Mouse (Mus musculus): ENCODE results near the gene Amz2. TPM values are rescaled to one million over a fixed set of nuclear protein-coding genes. Genes with fewer than 3 reads are reported as not detected.

Amz2 gene
- 62.0 and 65.4 TPM in 2 replicates for polyA plus RNA-seq (2012; rRNA removed)

- DNase-seq (ENCODE audit: extremely low spot score in 1 of 2, low spot score in 1 of 2) = peak; percentile 96 to 98
Observed at GRCm38 (mm10) chr11:109425392-109426271, at the start of gene Amz2. TSS of gene Amz2 (plus strand) at chr11:109425946.

DNA sequence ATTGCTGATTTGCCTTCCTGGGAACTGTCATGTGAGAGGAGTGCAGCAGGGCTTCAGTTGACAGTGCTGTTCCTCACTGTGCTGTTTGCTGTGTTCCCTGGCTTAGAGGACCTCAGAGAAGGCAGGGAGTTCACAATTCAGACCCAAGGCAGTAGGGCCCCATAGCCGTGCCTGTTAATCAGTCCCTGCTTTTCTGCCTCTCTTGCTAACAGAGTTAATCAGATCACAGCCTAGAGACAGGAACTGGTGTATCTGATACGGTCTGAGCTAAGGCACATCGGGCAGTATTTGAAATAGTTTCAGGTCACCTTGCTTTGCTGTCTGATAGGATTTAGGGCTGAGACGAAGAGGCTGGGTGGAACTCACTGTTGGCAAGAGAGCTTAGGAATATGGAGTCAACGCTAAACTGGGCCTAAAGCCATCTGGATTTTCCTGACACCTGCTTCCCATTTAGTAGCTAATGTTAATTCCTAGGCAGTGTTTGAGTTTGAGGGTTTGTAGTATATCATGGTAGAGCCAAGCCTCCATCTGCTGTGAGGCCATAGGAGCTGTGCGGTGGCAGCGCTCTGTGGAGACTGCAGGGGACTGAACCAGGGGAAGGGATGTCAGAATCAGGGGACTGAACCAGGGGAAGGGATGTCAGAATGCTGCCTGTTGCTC lies 49.1 kb upstream of the Amz2 start:
- DNase-seq (ENCODE audit: extremely low spot score in 1 of 2, low spot score in 1 of 2) = no peak

DNA sequence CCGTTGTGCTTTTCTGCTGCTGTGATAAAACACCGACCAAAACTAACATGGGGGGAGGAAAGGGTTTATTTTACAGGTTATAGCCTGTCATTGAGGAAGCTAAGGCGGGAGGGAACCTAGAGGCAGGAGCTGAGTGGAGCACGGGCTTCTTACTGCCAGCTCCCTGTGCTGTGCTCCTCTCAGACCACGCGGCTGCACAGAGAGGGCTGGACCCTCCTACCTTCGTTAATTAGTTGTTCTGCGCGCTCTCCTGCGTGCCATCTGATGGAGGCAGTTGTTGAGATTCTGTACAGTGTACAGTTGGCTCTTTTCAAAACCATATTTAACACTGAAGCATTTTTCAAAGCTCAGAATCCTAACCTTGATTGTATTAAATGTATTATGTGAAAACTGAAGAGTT lies 48.3 kb upstream of the Amz2 start:
- DNase-seq (ENCODE audit: extremely low spot score in 1 of 2, low spot score in 1 of 2) = no peak

DNA sequence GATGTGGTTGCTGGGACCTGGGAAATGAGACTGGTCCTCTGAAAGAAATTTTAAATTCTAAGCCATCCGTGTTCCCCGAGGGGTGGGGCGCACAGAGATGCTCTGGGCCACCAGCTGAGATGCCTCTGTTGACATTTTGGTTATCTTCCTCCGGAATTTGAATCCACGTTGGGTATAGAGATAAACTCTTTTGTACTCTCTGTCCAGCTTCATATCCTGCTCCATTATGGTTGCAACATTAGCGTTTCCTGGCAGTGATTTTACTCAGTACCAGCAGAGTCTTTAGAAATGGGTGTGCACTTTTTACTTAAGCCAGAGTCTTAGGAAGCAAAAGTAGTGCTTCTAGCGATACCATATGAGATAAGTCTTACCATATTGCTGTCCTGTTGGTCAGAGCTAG lies 47.7 kb upstream of the Amz2 start:
- DNase-seq (ENCODE audit: extremely low spot score in 1 of 2, low spot score in 1 of 2) = no peak

GRCm38 (mm10) chr11:109380662-109381061 lies 45.1 kb upstream of the Amz2 start:
- no peak for DNase-seq (ENCODE audit: extremely low spot score in 1 of 2, low spot score in 1 of 2)

DNA sequence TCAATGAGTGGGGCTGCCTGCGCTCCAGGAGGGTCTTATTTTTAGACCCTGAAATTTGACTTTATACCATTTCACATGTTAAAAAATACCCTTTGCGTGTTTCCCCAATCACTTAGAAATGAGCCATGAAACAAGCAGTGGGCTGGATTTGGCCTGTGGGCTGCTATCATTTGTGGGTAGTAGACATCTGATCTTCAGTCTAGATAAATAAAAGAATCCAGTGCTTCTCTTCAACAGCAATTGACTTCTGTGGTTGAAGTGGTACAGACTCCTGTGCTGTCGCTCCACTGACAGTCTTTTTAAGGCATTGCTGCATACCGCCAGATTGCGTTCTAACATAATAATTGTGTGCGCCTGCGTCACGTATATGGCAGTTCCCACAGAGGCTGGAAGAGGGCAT lies 40.5 kb upstream of the Amz2 start:
- DNase-seq (ENCODE audit: extremely low spot score in 1 of 2, low spot score in 1 of 2) = no peak

DNA sequence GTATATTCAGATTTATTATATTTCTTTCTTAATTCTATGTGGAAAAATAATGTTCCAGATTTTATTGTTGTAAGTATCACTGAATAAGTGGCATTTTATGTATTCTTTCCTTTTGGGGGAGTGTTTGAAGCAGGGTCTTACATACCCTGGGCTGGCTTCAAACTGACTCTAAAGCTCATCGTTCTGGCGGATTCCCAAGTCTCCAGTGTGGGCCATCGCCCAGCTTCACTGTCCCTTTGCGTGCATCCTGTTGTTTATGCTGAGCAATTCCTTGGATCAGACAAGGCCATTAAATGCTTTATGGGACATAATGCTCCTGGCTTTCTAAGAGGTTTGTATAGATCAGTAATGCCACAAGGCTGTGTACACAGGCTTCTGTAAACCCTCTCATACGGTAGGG lies 36.7 kb upstream of the Amz2 start:
- no peak for DNase-seq (ENCODE audit: extremely low spot score in 1 of 2, low spot score in 1 of 2)

- no peak for DNase-seq (ENCODE audit: extremely low spot score in 1 of 2, low spot score in 1 of 2)
Observed at GRCm38 (mm10) chr11:109391200-109391599, 34.5 kb upstream of the Amz2 start.

GRCm38 (mm10) chr11:109391760-109392159 lies 34.0 kb upstream of the Amz2 start:
- DNase-seq (ENCODE audit: extremely low spot score in 1 of 2, low spot score in 1 of 2) = no peak

- no peak for DNase-seq (ENCODE audit: extremely low spot score in 1 of 2, low spot score in 1 of 2)
Observed at GRCm38 (mm10) chr11:109392601-109393000, 33.1 kb upstream of the Amz2 start.

- no peak for DNase-seq (ENCODE audit: extremely low spot score in 1 of 2, low spot score in 1 of 2)
Observed at GRCm38 (mm10) chr11:109394758-109395157, 31.0 kb upstream of the Amz2 start.

DNA sequence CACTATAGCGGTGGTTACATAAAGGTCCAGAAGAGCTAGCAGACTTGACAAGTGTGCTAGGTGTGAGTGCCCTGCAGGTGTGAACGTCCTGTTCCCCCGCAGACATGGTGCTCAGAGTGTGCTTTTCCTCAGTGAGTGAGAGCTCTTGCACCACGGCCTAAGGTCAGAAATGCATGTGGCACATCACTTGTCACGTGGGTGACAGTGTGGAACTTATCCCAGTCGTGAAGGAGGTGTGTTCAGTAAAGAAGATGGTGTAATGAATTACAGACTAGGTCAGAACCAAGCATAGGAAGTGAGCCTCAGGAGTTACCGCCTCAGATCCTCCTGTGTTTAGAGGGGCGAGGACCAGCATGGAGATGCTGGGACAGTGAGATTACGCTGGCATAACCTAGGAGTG lies 30.5 kb upstream of the Amz2 start:
- DNase-seq (ENCODE audit: extremely low spot score in 1 of 2, low spot score in 1 of 2) = no peak

DNA sequence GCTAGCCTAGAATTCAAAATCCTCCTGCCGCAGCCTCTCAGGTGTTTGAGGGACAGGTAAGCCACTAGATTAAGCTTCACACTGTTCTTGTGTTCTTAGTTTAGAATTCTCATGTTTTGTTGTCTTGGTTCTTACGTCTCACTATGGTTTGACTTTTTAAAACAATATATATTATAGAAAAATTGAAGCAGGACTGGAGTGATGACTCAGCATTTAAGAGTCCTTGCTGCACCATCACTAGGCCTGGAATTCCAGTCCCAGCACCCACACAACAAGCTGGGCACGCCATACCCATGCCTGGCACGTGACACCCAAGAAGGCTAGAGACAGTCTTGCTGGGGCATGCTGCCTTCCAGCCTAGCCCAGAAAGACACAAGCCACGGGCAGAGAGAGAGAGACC lies 19.3 kb upstream of the Amz2 start:
- no peak for DNase-seq (ENCODE audit: extremely low spot score in 1 of 2, low spot score in 1 of 2)

- DNase-seq (ENCODE audit: extremely low spot score in 1 of 2, low spot score in 1 of 2) = no peak
Observed at GRCm38 (mm10) chr11:109410197-109410980, 15.4 kb upstream of the Amz2 start.

DNA sequence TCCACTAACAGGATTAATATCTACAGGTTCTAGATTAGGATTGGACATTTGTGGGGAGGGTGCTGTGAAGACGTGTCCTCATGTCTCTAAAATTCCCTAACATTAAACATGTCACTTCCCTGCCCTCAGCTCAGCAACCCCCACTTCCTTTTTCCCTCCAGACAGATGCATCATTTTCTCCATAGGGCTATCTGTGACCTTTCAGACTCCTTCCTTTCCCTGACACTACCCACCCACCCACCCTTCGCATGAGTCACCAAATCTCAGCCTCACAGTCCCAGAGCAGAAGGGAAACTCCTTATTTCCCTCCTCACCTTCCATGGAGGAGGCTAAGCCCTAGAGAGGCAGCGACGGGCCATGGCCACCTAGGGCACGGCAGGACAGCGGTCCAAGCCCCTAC lies 12.1 kb upstream of the Amz2 start, which contains the start of gene 9930022D16Rik:
9930022D16Rik (plus strand) TSS at position 301 of the 400 bp plus-strand sequence.
- no peak for DNase-seq (ENCODE audit: extremely low spot score in 1 of 2, low spot score in 1 of 2)

- DNase-seq (ENCODE audit: extremely low spot score in 1 of 2, low spot score in 1 of 2) = no peak
Observed at GRCm38 (mm10) chr11:109414802-109415201, 10.9 kb upstream of the Amz2 start.

DNA sequence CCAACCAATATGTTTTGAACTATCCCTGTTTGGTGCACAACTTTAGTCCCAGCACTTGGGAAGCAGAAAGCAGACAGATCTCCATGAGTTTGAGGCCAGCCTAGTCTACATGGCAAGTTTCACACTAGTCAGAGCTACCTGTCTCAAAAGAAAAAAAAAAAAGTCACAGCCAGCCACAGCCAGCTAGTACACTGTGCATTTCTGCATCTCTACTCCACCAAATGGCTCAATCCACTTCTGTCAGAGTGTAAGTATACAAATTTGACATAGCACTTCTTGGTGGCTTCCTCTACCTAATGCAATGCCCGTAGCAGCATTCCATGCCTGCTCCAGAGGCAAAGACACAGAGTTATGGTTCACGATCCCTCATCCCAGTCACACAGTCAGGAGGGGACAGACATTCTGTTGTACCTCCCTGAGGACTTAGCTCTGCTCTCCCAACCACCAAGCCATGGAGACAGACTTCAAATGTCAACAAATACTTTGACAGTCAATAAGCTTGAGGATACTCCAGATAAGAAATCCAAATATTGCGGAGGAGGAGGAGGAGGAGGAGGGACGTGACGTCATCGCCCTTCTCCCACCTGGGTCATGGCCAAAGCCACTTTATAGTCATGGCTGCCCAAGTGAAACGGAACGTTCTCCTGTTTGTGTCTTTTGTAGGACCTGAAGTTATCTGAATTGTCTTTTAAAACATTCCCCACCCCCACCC lies 8.9 kb upstream of the Amz2 start:
- no peak for DNase-seq (ENCODE audit: extremely low spot score in 1 of 2, low spot score in 1 of 2)

DNA sequence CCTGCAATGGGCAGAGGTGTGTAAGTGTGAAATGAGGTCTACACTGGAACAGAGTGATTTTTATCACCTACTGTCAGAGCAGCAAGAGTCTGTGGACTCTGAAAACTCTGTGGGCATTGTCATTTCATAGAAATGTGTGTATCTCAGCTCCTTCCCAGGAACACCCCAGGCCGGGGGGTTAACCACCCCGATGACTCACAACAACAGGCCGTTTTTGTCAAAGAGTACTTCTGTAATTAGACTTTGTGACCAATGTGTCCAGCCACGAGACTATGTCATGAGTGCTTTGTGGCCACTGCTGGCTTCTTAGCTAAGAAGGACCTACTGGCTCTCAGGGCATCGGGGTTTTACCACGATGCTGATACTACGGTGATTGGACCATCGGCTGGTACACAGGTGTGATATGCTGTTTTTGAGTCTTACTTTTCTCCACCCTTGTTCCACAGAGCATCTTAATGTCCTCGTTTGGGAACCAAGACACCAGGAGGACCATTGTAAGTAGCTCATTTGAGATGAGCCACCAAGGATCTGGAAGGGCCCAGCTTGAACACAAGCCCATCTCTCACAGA lies 8.2 kb upstream of the Amz2 start:
- no peak for DNase-seq (ENCODE audit: extremely low spot score in 1 of 2, low spot score in 1 of 2)

- no peak for DNase-seq (ENCODE audit: extremely low spot score in 1 of 2, low spot score in 1 of 2)
Observed at GRCm38 (mm10) chr11:109419461-109419860, 6.3 kb upstream of the Amz2 start.

DNA sequence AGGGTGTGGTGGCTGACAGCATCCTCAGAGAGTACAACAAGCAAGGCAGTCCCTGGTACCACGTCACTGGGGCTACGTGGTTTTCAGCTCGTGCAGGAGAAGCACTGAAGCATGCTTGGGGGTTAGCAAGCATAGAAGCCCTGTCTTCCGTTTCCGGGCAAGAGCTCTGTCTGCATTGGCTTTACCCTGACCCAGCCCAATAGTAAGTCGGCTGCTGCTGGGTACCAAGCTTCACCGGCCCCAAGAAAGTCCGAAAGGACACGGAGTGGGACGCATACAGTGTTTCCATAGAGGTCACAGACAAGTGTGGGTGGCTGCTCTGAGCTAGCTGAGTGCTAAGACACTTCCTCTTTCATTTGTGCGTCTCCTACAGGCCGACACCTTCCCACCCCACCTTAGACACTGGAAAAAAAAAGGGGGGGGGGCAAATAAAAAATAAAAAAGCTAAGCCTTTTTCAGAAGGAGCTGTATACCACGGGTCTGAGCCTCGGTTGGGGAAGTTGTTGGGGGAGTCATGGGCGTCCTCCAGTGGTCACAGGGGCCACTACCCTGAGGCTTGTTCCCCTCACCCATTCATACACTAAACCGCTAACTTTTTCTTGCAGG lies 5.7 kb upstream of the Amz2 start:
- DNase-seq (ENCODE audit: extremely low spot score in 1 of 2, low spot score in 1 of 2) = no peak

Measured in frontal cortex, adult 2 months (tissue).